Mouse (Mus musculus) forebrain, embryonic 16.5 days (tissue): ENCODE results near the gene Pex7. TPM values are rescaled to one million over a fixed set of nuclear protein-coding genes. Genes with fewer than 3 reads are reported as not detected.
A peak's percentile ranks its signal among the peaks of the same experiment; 100 is the strongest.
"Not testable (repeated sequence)": the region's sequence is repeated elsewhere in the genome, so short reads cannot be mapped to it uniquely, and the experiment has no call there.

Experiments used
- ATAC-seq: fragments of 200-750 bp; cut with Nextera tagmentation; 2 replicates; pipeline ENCODE4 v1.8.0; 2017; ENCODE audit warnings: mild to moderate bottlenecking, moderate library complexity
- H3K27ac ChIP-seq: fragments of 300-500 bp; sonication (generic); 2 replicates; pipeline ENCODE4 v1.5.1; 2014; ENCODE audit warnings: low read length, control low read depth
- H3K27me3 ChIP-seq: fragments of 300-500 bp; sonication (generic); replicated peaks from 2 replicates; pipeline ENCODE4 v1.6.1; 2014; ENCODE audit warnings: low read length; ENCODE audit not compliant: control insufficient read depth, insufficient read depth
- H3K36me3 ChIP-seq: fragments of 300-500 bp; sonication (generic); 2 replicates; pipeline ENCODE4 v1.6.1; 2014; ENCODE audit not compliant: control insufficient read depth, insufficient read depth
- H3K4me1 ChIP-seq: fragments of 300-500 bp; sonication (generic); replicated peaks from 2 replicates; pipeline ENCODE4 v1.6.1; 2014; ENCODE audit warnings: low read length; ENCODE audit not compliant: control insufficient read depth, insufficient read depth
- H3K4me2 ChIP-seq: fragments of 300-500 bp; sonication (generic); 2 replicates; pipeline ENCODE4 v1.6.1; 2014; ENCODE audit warnings: mild to moderate bottlenecking, low read length, control low read depth
- H3K4me3 ChIP-seq: fragments of 300-500 bp; sonication (generic); replicated peaks from 2 replicates; pipeline ENCODE4 v1.5.1; 2014; ENCODE audit warnings: mild to moderate bottlenecking, low read length, control low read depth
- H3K9ac ChIP-seq: fragments of 300-500 bp; sonication (generic); replicated peaks from 2 replicates; pipeline ENCODE4 v1.6.1; 2014; ENCODE audit warnings: low read depth, low read length, control low read depth
- H3K9me3 ChIP-seq: fragments of 300-500 bp; sonication (generic); 2 replicates; pipeline ENCODE4 v1.6.1; 2016; ENCODE audit warnings: low read length; ENCODE audit not compliant: control insufficient read depth
- WGBS: fragments of 180-500 bp; shearing (Covaris S2); extraction: QIAGEN DNeasy Blood & Tissue Kit; methylation state at CpG from one replicate; pipeline ENCODE4 v1.1.7; 2014; 5-methylcytosine and 5-hydroxymethylcytosine counted together
- polyA plus RNA-seq: library from polyadenylated mRNA; unstranded; fragments of >200 nt; fragmentation: Nextera tagmentation; extraction: Ambion mirVana; gene quantifications from 2 replicates; pipeline ENCODE4 v1.2.1, GENCODE M21; 2015

Pex7 gene
- polyA plus RNA-seq, 1 experiment from 2014 or later: 23.9 TPM

GRCm38 (mm10) chr10:19936961-19937708, 29.6 kb upstream of the Pex7 start:
- 70% methylated on average over 9 of the region's 9 CpGs for WGBS
- ATAC-seq: no peak
- Histone ChIP-seq H3K9ac (no peak overlapping the region), H3K36me3 (no peaks in the 10 kb centered on the region), H3K27ac (no peak overlapping the region), H3K9me3 (no peaks in the 10 kb centered on the region), H3K4me2 (no peak overlapping the region), H3K4me3 (no peak overlapping the region), H3K27me3 (0 out of 2 replicates have a peak, but pooled peaks cover 8% of the 10 kb centered on the region), H3K4me1 (peaks cover 13% of the 10 kb centered on the region)

GRCm38 (mm10) chr10:19935821-19936367, 28.4 kb upstream of the Pex7 start:
- peaks cover 8% of the 10 kb centered on the region; the same call in 1 of the 2 replicates for H3K27me3 ChIP-seq
- H3K9me3 ChIP-seq: no peaks in the 10 kb centered on the region
- H3K27ac ChIP-seq: no peak overlapping the region
- peaks cover 13% of the 10 kb centered on the region for H3K4me1 ChIP-seq
- no peak overlapping the region for H3K4me3 ChIP-seq
- H3K36me3 ChIP-seq: no peaks in the 10 kb centered on the region
- H3K4me2 ChIP-seq: no peak overlapping the region
- WGBS: 27% methylated on average over 4 of the region's 4 CpGs
- no peak overlapping the region for H3K9ac ChIP-seq
- ATAC-seq: no peak

- Histone ChIP-seq H3K4me2 (peak overlapping the region; percentile 96), H3K27ac (no peak overlapping the region), H3K9ac (peak overlapping the region; percentile 72; the same call in 1 of the 2 replicates), H3K27me3 (peaks cover 8% of the 10 kb centered on the region; the same call in 1 of the 2 replicates), H3K36me3 (no peaks in the 10 kb centered on the region), H3K4me1 (peaks cover 13% of the 10 kb centered on the region), H3K9me3 (no peaks in the 10 kb centered on the region), H3K4me3 (peak overlapping the region; percentile 68)
- 2% methylated on average over 10 of the region's 10 CpGs for WGBS
- no peak for ATAC-seq
These were observed 27.8 kb upstream of the Pex7 start for GRCm38 (mm10) chr10:19935295-19935623.

- Histone ChIP-seq H3K9me3 (no peaks in the 10 kb centered on the region), H3K4me3 (peak within 1 kb of the TSS; percentile 68), H3K4me2 (peak within 1 kb of the TSS; percentile 96), H3K4me1 (peaks cover 13% of the 10 kb centered on the region), H3K9ac (peak within 1 kb of the TSS; percentile 72), H3K27ac (no peak within 1 kb of the TSS), H3K27me3 (peaks cover 8% of the 10 kb centered on the region; the same call in 1 of the 2 replicates), H3K36me3 (no peaks in the 10 kb centered on the region)
- ATAC-seq: peak; percentile 84
- WGBS: under 1% methylated on average over 86 of the region's 95 CpGs
These were observed 27.1 kb upstream of the Pex7 start, which contains the start of gene Map3k5 for GRCm38 (mm10) chr10:19934384-19935294. Map3k5 (plus strand) TSS chr10:19934472.

- ATAC-seq: peak; percentile 82
- WGBS: under 1% methylated on average over 86 of the region's 97 CpGs
- H3K27ac ChIP-seq: no peak overlapping the region
- peak overlapping the region; percentile 68 for H3K4me3 ChIP-seq
- no peaks in the 10 kb centered on the region for H3K9me3 ChIP-seq
- H3K36me3 ChIP-seq: no peaks in the 10 kb centered on the region
- H3K9ac ChIP-seq: peak overlapping the region; percentile 72
- peaks cover 13% of the 10 kb centered on the region for H3K4me1 ChIP-seq
- H3K4me2 ChIP-seq: peak overlapping the region; percentile 96
- peaks cover 8% of the 10 kb centered on the region; the same call in 1 of the 2 replicates for H3K27me3 ChIP-seq
These were observed 26.3 kb upstream of the Pex7 start for GRCm38 (mm10) chr10:19933511-19934383.

GRCm38 (mm10) chr10:19932986-19933385, 25.5 kb upstream of the Pex7 start:
- no peaks in the 10 kb centered on the region for H3K9me3 ChIP-seq
- peaks cover 13% of the 10 kb centered on the region for H3K4me1 ChIP-seq
- H3K36me3 ChIP-seq: no peaks in the 10 kb centered on the region
- peaks cover 8% of the 10 kb centered on the region; the same call in 1 of the 2 replicates for H3K27me3 ChIP-seq
- no peak overlapping the region for H3K27ac ChIP-seq
- no peak overlapping the region for H3K9ac ChIP-seq
- peak overlapping the region; percentile 96 for H3K4me2 ChIP-seq
- no peak for ATAC-seq
- 44% methylated on average over 3 of the region's 3 CpGs for WGBS
- H3K4me3 ChIP-seq: no peak overlapping the region; the same call in 1 of the 2 replicates

- no peak overlapping the region for H3K27ac ChIP-seq
- ATAC-seq: no peak
- H3K4me2 ChIP-seq: no peak overlapping the region
- H3K36me3 ChIP-seq: no peaks in the 10 kb centered on the region
- peaks cover 2% of the 10 kb centered on the region; the same call in 1 of the 2 replicates for H3K27me3 ChIP-seq
- H3K4me1 ChIP-seq: no peaks in the 10 kb centered on the region
- H3K4me3 ChIP-seq: no peak overlapping the region
- no peaks in the 10 kb centered on the region for H3K9me3 ChIP-seq
- WGBS: 72% methylated on average over 1 of the region's 1 CpGs
- H3K9ac ChIP-seq: no peak overlapping the region
These were observed 20.7 kb upstream of the Pex7 start for GRCm38 (mm10) chr10:19928205-19928604.

GRCm38 (mm10) chr10:19926391-19926897, 19.0 kb upstream of the Pex7 start:
- not testable (repeated sequence) for H3K4me3 ChIP-seq, H3K27me3 ChIP-seq, H3K9ac ChIP-seq, ATAC-seq, H3K36me3 ChIP-seq, H3K4me1 ChIP-seq, H3K27ac ChIP-seq, H3K4me2 ChIP-seq, H3K9me3 ChIP-seq
- WGBS: 87% methylated on average over 4 of the region's 4 CpGs
